Mouse (Mus musculus): ENCODE measurements around the gene Il17rd. TPM values are rescaled to one million over a fixed set of nuclear protein-coding genes. Genes with fewer than 3 reads are reported as not detected.

The Il17rd gene
- polyA plus RNA-seq (2015; fragmentation: Nextera tagmentation; extraction: Ambion mirVana) = 0.73 and 0.86 TPM in 2 replicates

DNA sequence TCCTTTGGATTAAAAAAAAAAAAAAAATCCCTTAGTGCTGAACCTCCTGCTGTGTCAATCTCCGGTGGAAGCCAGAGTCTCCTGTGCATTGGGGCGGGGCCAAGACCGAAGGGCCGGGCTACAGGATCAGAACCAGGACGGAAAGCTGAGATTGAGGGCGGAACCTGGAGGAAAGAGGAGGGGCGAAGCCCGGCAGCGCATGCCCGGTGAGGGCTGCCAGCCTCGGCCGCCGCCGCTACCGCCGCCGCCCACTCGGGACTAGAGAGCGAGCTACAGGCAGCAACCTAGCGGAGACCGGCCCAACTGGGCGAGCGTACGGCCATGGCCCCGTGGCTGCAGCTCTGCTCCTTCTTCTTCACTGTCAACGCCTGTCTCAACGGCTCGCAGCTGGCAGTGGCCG lies at the start of gene Il17rd:
Gene Il17rd (plus strand): TSS at position 159 of the 400 bp plus-strand sequence.
- H3K27me3 ChIP-seq (replicated peaks; ENCODE audit: control insufficient read depth, insufficient read depth, low read length) = no peaks in the 10 kb centered on the region
- no peaks in the 10 kb centered on the region for H3K9me3 ChIP-seq (ENCODE audit: control insufficient read depth)
- peak within 1 kb of the TSS; percentile 57 for H3K27ac ChIP-seq (ENCODE audit: low read depth, low read length)
- peak within 1 kb of the TSS; percentile 91 for H3K4me2 ChIP-seq (replicated peaks; ENCODE audit: low read depth)
- no peaks in the 10 kb centered on the region for H3K4me1 ChIP-seq (replicated peaks; ENCODE audit: control insufficient read depth, insufficient read depth, low read length)
- H3K4me3 ChIP-seq (ENCODE audit: low read depth, low read length) = peak within 1 kb of the TSS; percentile 65
- WGBS = under 1% methylated on average over 26 of the region's 29 CpGs
- H3K36me3 ChIP-seq (ENCODE audit: control insufficient read depth, insufficient read depth) = no peaks in the 10 kb centered on the region
- H3K9ac ChIP-seq (ENCODE audit: low read depth, low read length) = peak within 1 kb of the TSS; percentile 52
- peak; percentile 92 for ATAC-seq
- TF ChIP-seq CTCF (IDR thresholded peaks at IDR 0.05; ENCODE audit: low read depth) = peak; percentile 14; the same call in 1 of the 2 replicates

DNA sequence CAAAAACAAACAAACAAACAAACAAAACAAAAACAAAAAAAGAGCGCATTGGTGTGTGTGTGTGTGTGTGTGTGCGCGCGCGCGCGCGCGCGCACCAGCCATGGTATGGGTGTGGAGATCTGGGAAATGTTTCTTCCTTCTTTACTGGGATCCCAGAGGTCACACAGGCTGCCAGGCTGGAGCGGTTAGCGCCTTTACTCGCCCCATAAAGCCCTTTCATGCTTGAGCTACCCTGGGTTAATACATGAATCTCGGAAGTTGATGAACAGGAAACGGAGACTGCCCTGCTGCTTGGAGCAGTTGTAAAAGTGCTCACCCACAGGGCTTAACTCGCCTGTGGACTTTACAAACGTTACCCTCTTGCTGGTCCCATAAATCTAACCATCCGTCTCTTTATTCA lies 47.1 kb upstream of the Il17rd start:
- no peak overlapping the region for H3K27ac ChIP-seq (ENCODE audit: low read depth, low read length)
- WGBS = 76% methylated on average over 18 of the region's 18 CpGs
- peak; percentile 42; the same call in 1 of the 2 replicates for ATAC-seq

DNA sequence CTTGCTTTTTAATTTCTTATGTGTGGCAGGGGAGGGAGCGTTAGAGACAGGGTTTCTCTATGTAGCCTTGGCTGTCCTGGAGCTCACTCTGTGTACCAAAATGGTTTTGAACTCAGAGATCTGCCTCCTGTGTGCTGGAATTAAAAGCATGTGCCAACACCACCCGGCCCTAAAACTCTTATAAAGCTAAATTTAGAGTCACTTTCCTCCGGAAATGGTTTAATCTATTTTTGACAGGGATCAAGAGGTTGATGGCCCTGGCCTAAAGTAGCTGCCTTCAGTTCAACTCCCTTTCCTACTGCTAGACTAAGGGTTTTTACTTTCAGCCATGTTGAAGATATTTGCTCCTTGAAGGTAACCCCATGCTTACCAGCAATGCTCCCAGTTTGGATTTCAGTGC lies 45.3 kb upstream of the Il17rd start:
- Histone ChIP-seq H3K27me3 (replicated peaks; ENCODE audit: control insufficient read depth, insufficient read depth, low read length) (no peaks in the 10 kb centered on the region), H3K4me3 (ENCODE audit: low read depth, low read length) (no peak overlapping the region), H3K4me1 (replicated peaks; ENCODE audit: control insufficient read depth, insufficient read depth, low read length) (no peaks in the 10 kb centered on the region), H3K36me3 (ENCODE audit: control insufficient read depth, insufficient read depth) (no peaks in the 10 kb centered on the region), H3K9me3 (ENCODE audit: control insufficient read depth) (no peaks in the 10 kb centered on the region), H3K27ac (ENCODE audit: low read depth, low read length) (no peak overlapping the region), H3K9ac (ENCODE audit: low read depth, low read length) (no peak overlapping the region), H3K4me2 (replicated peaks; ENCODE audit: low read depth) (no peak overlapping the region)
- TF ChIP-seq CTCF (IDR thresholded peaks at IDR 0.05; ENCODE audit: low read depth) = no peak
- 61% methylated on average over 3 of the region's 3 CpGs for WGBS
- ATAC-seq = no peak

More for the DNA sequence above, 47.1 kb upstream of the Il17rd start:
- TF ChIP-seq CTCF (IDR thresholded peaks at IDR 0.05; ENCODE audit: low read depth) = no peak
- H3K9ac ChIP-seq (ENCODE audit: low read depth, low read length) = no peak overlapping the region
- no peaks in the 10 kb centered on the region for H3K27me3 ChIP-seq (replicated peaks; ENCODE audit: control insufficient read depth, insufficient read depth, low read length)
- no peaks in the 10 kb centered on the region for H3K36me3 ChIP-seq (ENCODE audit: control insufficient read depth, insufficient read depth)
- H3K4me3 ChIP-seq (ENCODE audit: low read depth, low read length) = no peak overlapping the region
- H3K4me2 ChIP-seq (replicated peaks; ENCODE audit: low read depth) = no peak overlapping the region
- no peaks in the 10 kb centered on the region for H3K9me3 ChIP-seq (ENCODE audit: control insufficient read depth)
- H3K4me1 ChIP-seq (replicated peaks; ENCODE audit: control insufficient read depth, insufficient read depth, low read length) = no peaks in the 10 kb centered on the region

DNA sequence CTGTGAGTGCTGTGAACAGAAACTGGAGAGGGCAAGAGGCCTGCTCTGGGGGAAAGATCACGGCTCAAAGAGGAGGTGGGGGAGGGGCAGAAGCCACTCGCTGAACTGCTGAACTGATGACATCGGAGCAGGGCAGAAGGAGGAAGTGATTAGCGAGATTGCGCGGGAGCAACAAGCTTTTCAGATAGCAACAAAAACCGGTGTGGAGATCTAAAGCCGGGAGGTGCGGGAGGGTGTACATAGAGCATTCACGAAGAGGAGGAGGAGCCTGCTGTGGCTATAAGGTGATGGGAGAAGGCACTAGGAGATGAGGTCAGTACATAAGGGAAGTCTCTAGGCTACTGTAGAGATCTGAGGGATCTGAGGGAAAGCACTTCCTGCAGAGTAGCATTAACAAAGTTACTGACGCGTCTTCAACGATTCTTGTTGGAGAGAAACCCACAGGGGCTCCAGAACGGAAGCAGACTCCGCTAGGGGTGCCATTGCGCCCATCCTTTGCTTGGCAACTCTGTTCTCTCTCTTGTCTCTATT lies 44.5 kb upstream of the Il17rd start, which contains the start of gene Hesx1:
Gene Hesx1 (plus strand): TSS at position 206 of the 531 bp plus-strand sequence.
- WGBS = 5% methylated on average over 16 of the region's 16 CpGs
- Histone ChIP-seq H3K27ac (ENCODE audit: low read depth, low read length) (peak within 1 kb of the TSS; percentile 50; the same call in 1 of the 2 replicates), H3K27me3 (replicated peaks; ENCODE audit: control insufficient read depth, insufficient read depth, low read length) (no peaks in the 10 kb centered on the region), H3K9me3 (ENCODE audit: control insufficient read depth) (no peaks in the 10 kb centered on the region), H3K9ac (ENCODE audit: low read depth, low read length) (peak within 1 kb of the TSS; percentile 31; the same call in 1 of the 2 replicates), H3K4me3 (ENCODE audit: low read depth, low read length) (peak within 1 kb of the TSS; percentile 35), H3K36me3 (ENCODE audit: control insufficient read depth, insufficient read depth) (no peaks in the 10 kb centered on the region), H3K4me1 (replicated peaks; ENCODE audit: control insufficient read depth, insufficient read depth, low read length) (no peaks in the 10 kb centered on the region), H3K4me2 (replicated peaks; ENCODE audit: low read depth) (peak within 1 kb of the TSS; percentile 63)
- peak; percentile 49 for TF ChIP-seq CTCF (IDR thresholded peaks at IDR 0.05; ENCODE audit: low read depth)
- peak; percentile 88 for ATAC-seq

DNA sequence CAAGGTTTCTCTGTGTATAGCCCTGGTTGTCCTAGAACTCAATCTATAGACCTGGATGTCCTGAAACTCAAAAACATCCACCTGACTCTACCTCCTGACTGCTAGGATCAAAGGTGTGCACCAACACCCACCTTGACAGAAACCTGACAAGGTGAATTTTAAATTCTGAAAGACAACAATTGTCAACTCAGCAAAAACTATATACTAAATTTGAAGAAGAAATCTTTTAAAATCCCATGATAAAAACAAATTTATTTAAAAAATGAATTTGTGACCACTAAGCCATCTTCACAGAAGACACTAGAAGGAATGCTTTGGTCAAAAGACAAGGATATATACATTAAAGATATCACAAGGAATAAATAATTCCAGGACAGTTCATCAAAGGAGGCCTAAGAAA lies 42.5 kb upstream of the Il17rd start:
- TF ChIP-seq CTCF (IDR thresholded peaks at IDR 0.05; ENCODE audit: low read depth) = no peak
- H3K27ac ChIP-seq (ENCODE audit: low read depth, low read length) = no peak overlapping the region
- no peaks in the 10 kb centered on the region for H3K9me3 ChIP-seq (ENCODE audit: control insufficient read depth)
- H3K36me3 ChIP-seq (ENCODE audit: control insufficient read depth, insufficient read depth) = no peaks in the 10 kb centered on the region
- H3K4me1 ChIP-seq (replicated peaks; ENCODE audit: control insufficient read depth, insufficient read depth, low read length) = 0 out of 2 replicates have a peak, but pooled peaks cover 2% of the 10 kb centered on the region
- no peak overlapping the region for H3K4me3 ChIP-seq (ENCODE audit: low read depth, low read length)
- ATAC-seq = no peak
- H3K9ac ChIP-seq (ENCODE audit: low read depth, low read length) = no peak overlapping the region
- no peak overlapping the region for H3K4me2 ChIP-seq (replicated peaks; ENCODE audit: low read depth)
- H3K27me3 ChIP-seq (replicated peaks; ENCODE audit: control insufficient read depth, insufficient read depth, low read length) = no peaks in the 10 kb centered on the region

DNA sequence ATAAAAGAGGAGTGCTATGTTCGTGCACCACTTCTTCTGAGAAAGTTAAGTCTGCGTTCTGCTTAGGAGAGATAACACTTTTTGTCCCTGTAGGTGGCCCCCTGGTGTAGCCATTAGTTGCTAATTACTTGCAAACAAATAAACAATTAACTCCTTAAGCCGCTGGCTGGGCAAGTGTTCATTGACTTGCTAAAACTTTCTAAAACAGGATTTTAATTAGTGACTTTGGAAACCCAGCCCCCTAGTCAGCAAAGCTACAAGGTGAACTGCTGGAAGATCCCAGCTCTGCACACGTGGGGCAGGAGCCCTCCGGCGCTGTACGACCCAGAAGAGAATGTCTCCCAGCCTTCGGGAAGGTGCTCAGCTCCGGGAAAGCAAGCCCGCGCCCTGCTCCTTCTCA lies 38.4 kb upstream of the Il17rd start:
- no peaks in the 10 kb centered on the region for H3K9me3 ChIP-seq (ENCODE audit: control insufficient read depth)
- H3K27ac ChIP-seq (ENCODE audit: low read depth, low read length) = no peak overlapping the region
- H3K36me3 ChIP-seq (ENCODE audit: control insufficient read depth, insufficient read depth) = no peaks in the 10 kb centered on the region
- no peaks in the 10 kb centered on the region for H3K27me3 ChIP-seq (replicated peaks; ENCODE audit: control insufficient read depth, insufficient read depth, low read length)
- H3K9ac ChIP-seq (ENCODE audit: low read depth, low read length) = no peak overlapping the region
- no peak overlapping the region for H3K4me3 ChIP-seq (ENCODE audit: low read depth, low read length)
- 11% methylated on average over 11 of the region's 11 CpGs for WGBS
- H3K4me1 ChIP-seq (replicated peaks; ENCODE audit: control insufficient read depth, insufficient read depth, low read length) = 0 out of 2 replicates have a peak, but pooled peaks cover 2% of the 10 kb centered on the region
- no peak overlapping the region for H3K4me2 ChIP-seq (replicated peaks; ENCODE audit: low read depth)
- TF ChIP-seq CTCF (IDR thresholded peaks at IDR 0.05; ENCODE audit: low read depth) = no peak
- ATAC-seq = no peak
